Mouse (Mus musculus) cortical plate, adult 2 months (tissue): Measurements from ENCODE around the gene Taf1a. TPM values are rescaled to one million over a fixed set of nuclear protein-coding genes. Genes with fewer than 3 reads are reported as not detected.

Source experiments
- H3K27ac ChIP-seq: fragments of 200-500 bp; 2 replicates; pipeline ENCODE4 v1.5.1; 2012; ENCODE audit warnings: low read length, control low read depth, inconsistent platforms; ENCODE audit not compliant: insufficient read depth
- H3K4me1 ChIP-seq: fragments of 200-500 bp; 2 replicates; pipeline ENCODE4 v1.6.1; 2011; ENCODE audit warnings: low read length; ENCODE audit not compliant: control insufficient read depth, insufficient read depth
- H3K4me3 ChIP-seq: fragments of 200-500 bp; 2 replicates; pipeline ENCODE4 v1.5.1; 2011; ENCODE audit warnings: mild to moderate bottlenecking, low read length, control low read depth; ENCODE audit not compliant: insufficient read depth
- CTCF ChIP-seq: fragments of 200-500 bp; IDR thresholded peaks from 2 replicates; pipeline ENCODE4 v1.5.1; 2011; ENCODE audit warnings: mild to moderate bottlenecking, control low read depth, low read length; ENCODE audit not compliant: insufficient read depth; ENCODE audit errors: extremely low read depth
- POLR2A ChIP-seq: fragments of 200-500 bp; IDR thresholded peaks from 2 replicates; pipeline ENCODE4 v1.6.1; 2011; ENCODE audit warnings: mild to moderate bottlenecking, low read length, control low read depth; ENCODE audit not compliant: insufficient read depth; ENCODE audit errors: extremely low read depth
- polyA plus RNA-seq: library from polyadenylated mRNA; depleted of rRNA; stranded (reverse); fragments of >200 nt; gene quantifications from 2 replicates; pipeline ENCODE4 v1.2.3, GENCODE M21; 2012; rRNA removed

Gene Taf1a
- polyA plus RNA-seq, 1 experiment: 25.2 TPM

- no peaks in the 10 kb centered on the region for H3K4me1 ChIP-seq
- TF ChIP-seq CTCF (no peak), POLR2A (no peak)
- no peak overlapping the region for H3K27ac ChIP-seq
- no peak overlapping the region for H3K4me3 ChIP-seq
Measured at GRCm38 (mm10) chr1:183403396-183403795, 14.6 kb downstream of the Taf1a start.

GRCm38 (mm10) chr1:183414081-183414727, 25.4 kb downstream of the Taf1a start:
- Histone ChIP-seq H3K4me3 (no peak overlapping the region), H3K4me1 (no peaks in the 10 kb centered on the region), H3K27ac (no peak overlapping the region)
- TF ChIP-seq CTCF: no peak
- TF ChIP-seq POLR2A: no peak

DNA sequence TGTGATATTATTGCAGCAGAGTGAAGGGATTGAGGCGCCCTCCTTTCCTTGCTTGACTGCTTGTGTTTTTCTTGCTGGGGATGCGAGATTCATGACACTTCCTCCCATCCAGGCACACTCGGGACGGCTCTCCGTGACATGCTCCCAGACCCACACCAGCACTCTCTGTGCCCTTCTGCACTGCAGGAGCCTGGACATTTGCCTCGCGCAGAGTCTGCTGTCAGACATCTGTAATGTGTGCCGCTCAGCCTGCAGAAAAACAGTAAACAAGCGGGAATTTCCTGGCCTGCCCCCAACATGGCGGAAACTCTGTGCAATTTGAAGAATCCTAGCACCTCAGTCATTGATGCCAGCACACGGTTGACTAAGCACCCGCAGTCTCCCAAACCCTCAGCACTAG, 29.1 kb downstream of the Taf1a start, which contains the start of gene Hhipl2:
Gene Hhipl2, plus strand, starts transcription at position 343 of the 400 bp plus-strand sequence.
- no peaks in the 10 kb centered on the region for H3K4me1 ChIP-seq
- no peak within 1 kb of the TSS for H3K4me3 ChIP-seq
- H3K27ac ChIP-seq: no peak within 1 kb of the TSS
- TF ChIP-seq CTCF: no peak
- no peak for TF ChIP-seq POLR2A

DNA sequence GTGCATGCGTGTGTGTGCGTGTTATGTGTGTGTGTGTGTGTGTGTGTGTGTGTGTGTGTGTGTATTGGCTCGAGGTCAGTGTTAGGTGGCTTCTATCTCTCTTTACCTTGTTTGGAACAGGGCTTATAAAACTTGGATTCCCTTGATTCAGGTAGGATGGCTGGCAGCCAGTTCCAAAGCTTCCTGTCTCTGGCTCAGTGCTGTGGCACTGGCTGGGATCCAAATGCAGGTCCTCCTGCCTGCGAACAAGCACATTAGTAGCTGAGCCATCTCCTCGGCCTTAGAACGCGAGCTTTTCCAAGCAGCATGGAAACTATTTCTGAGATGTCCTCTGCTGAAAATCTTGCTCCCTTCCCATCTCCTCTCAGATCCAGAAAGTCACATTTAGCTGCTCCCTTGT, 31.0 kb downstream of the Taf1a start:
- Histone ChIP-seq H3K27ac (no peak overlapping the region), H3K4me1 (no peaks in the 10 kb centered on the region), H3K4me3 (no peak overlapping the region)
- no peak for TF ChIP-seq POLR2A
- no peak for TF ChIP-seq CTCF

DNA sequence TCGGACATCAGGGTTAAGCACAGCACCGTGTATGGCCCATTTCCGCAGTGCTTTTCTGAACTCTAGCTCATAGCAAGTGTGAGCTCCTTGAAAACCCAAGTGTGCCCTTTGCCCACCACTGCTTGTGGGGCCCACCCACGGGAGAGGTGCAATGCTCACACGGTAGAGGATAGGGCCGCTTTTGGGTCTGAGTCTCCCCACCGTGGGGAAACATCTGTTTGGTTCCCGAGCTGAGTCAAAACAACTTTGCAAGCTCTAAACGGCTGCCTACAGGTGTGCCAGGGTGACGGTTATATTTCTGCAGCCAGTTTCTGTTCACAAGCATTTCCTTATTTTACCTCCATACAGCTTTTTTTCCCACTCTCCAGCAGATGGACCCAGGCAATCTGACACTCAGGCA, 31.5 kb downstream of the Taf1a start:
- Histone ChIP-seq H3K4me1 (no peaks in the 10 kb centered on the region), H3K27ac (no peak overlapping the region), H3K4me3 (no peak overlapping the region)
- no peak for TF ChIP-seq POLR2A
- no peak for TF ChIP-seq CTCF

DNA sequence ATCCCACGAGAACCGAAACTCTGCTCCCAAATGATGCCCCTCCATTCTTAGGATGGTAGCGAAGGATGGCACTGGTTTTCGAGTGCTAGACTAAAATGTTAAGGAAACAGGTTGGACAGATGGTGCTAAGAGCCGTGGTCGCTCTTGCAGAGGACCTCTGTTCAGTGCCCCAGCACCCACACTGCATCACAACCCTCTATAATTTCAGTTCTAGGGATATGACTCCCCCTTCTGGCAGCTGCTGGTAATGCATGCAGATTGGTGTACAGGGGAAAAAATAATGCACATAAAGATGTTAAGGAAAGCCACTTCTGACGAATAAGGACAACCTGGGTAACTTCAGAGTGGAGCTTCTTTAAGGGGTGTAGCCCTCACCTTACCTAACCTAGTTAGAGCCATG, 35.3 kb downstream of the Taf1a start:
- Histone ChIP-seq H3K27ac (no peak overlapping the region), H3K4me3 (no peak overlapping the region), H3K4me1 (no peaks in the 10 kb centered on the region)
- TF ChIP-seq POLR2A (no peak), CTCF (0 out of 2 replicates have a peak, but pooled peaks have one; percentile 1)

DNA sequence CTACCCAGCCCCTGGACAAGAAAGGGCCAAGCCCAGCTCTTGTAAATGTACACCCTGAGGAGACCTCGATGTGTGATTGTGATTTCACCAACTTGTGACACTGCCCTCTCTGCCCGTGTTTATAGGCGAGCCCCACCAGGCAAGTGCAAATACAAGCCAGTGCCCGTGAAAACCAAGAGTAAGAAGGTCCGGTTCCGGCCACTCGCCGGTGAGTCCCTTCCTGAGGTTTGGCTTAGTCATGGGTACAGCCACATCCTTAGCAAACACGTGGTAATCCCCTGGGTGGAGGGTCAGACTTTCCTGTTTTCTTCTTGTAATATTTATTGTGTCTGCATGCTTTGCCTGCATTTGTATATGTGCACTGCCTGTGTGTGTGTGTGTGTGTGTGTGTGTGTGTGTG, 46.1 kb downstream of the Taf1a start:
- no peak overlapping the region for H3K4me3 ChIP-seq
- no peaks in the 10 kb centered on the region for H3K4me1 ChIP-seq
- TF ChIP-seq CTCF (no peak), POLR2A (no peak)
- H3K27ac ChIP-seq: no peak overlapping the region

GRCm38 (mm10) chr1:183439036-183439435, 50.3 kb downstream of the Taf1a start:
- Histone ChIP-seq H3K27ac (no peak overlapping the region), H3K4me1 (no peaks in the 10 kb centered on the region), H3K4me3 (no peak overlapping the region)
- TF ChIP-seq CTCF: peak; percentile 48
- no peak for TF ChIP-seq POLR2A

- Histone ChIP-seq H3K27ac (no peak overlapping the region), H3K4me1 (no peaks in the 10 kb centered on the region), H3K4me3 (no peak overlapping the region)
- TF ChIP-seq CTCF (peak; percentile 99), POLR2A (no peak)
Measured at GRCm38 (mm10) chr1:183442015-183442774, 53.4 kb downstream of the Taf1a start.

GRCm38 (mm10) chr1:183453066-183453465, 64.3 kb downstream of the Taf1a start:
- TF ChIP-seq CTCF (no peak), POLR2A (no peak)
- H3K4me1 ChIP-seq: no peaks in the 10 kb centered on the region
- no peak overlapping the region for H3K27ac ChIP-seq
- no peak overlapping the region for H3K4me3 ChIP-seq

Other genes with a start within 250 kb of the Taf1a start
- 6.5 TPM in 2 replicates for gene Disp1, start 167.5 kb upstream of the Taf1a start, polyA plus RNA-seq
- 54.4 and 55.6 TPM in 2 replicates for gene Aida, start 92.4 kb upstream of the Taf1a start, polyA plus RNA-seq
- gene Brox, start 91.7 kb upstream of the Taf1a start, polyA plus RNA-seq: 43.6 and 45.1 TPM in 2 replicates
- 117 and 123 TPM in 2 replicates for gene Mia3, start 19.4 kb upstream of the Taf1a start, polyA plus RNA-seq
- 0.72 and 0.79 TPM in 2 replicates for gene Hhipl2, start 29.2 kb downstream of the Taf1a start, polyA plus RNA-seq